Mouse (Mus musculus): ENCODE data around the gene Dtd1.

The Dtd1 gene

GRCm38 (mm10) chr2:144640101-144640500, 40.4 kb downstream of the Dtd1 start:
- no peak for DNase-seq (ENCODE audit: low read depth, low spot score)

- no peak for DNase-seq (ENCODE audit: low read depth, low spot score)
Observed at GRCm38 (mm10) chr2:144641991-144642390, 42.3 kb downstream of the Dtd1 start.

- no peak for DNase-seq (ENCODE audit: low read depth, low spot score)
Observed at GRCm38 (mm10) chr2:144646360-144646759, 46.7 kb downstream of the Dtd1 start.

- no peak for DNase-seq (ENCODE audit: low read depth, low spot score)
Observed at GRCm38 (mm10) chr2:144647151-144647550, 47.5 kb downstream of the Dtd1 start.

GRCm38 (mm10) chr2:144649960-144650359, 50.3 kb downstream of the Dtd1 start:
- DNase-seq (ENCODE audit: low read depth, low spot score), result no peak

- no peak for DNase-seq (ENCODE audit: low read depth, low spot score)
Observed at GRCm38 (mm10) chr2:144652841-144653240, 53.1 kb downstream of the Dtd1 start.

- DNase-seq (ENCODE audit: low read depth, low spot score), result no peak
Observed at GRCm38 (mm10) chr2:144655307-144655706, 55.6 kb downstream of the Dtd1 start.

GRCm38 (mm10) chr2:144668507-144668906, 68.8 kb downstream of the Dtd1 start:
- no peak for DNase-seq (ENCODE audit: low read depth, low spot score)

GRCm38 (mm10) chr2:144670289-144670930, 70.7 kb downstream of the Dtd1 start:
- peak; percentile 25 for DNase-seq (ENCODE audit: low read depth, low spot score)

GRCm38 (mm10) chr2:144672397-144672796, 72.7 kb downstream of the Dtd1 start:
- peak; percentile 73 for DNase-seq (ENCODE audit: low read depth, low spot score)

GRCm38 (mm10) chr2:144676546-144677228, 77.0 kb downstream of the Dtd1 start:
- DNase-seq (ENCODE audit: low read depth, low spot score), result no peak

GRCm38 (mm10) chr2:144677229-144677571, 77.5 kb downstream of the Dtd1 start:
- DNase-seq (ENCODE audit: low read depth, low spot score), result no peak

- DNase-seq (ENCODE audit: low read depth, low spot score), result no peak
Observed at GRCm38 (mm10) chr2:144678779-144679178, 79.1 kb downstream of the Dtd1 start.

GRCm38 (mm10) chr2:144679394-144679793, 79.7 kb downstream of the Dtd1 start:
- no peak for DNase-seq (ENCODE audit: low read depth, low spot score)

- DNase-seq (ENCODE audit: low read depth, low spot score), result no peak
Observed at GRCm38 (mm10) chr2:144692219-144692732, 92.6 kb downstream of the Dtd1 start.

- DNase-seq (ENCODE audit: low read depth, low spot score), result no peak
Observed at GRCm38 (mm10) chr2:144692777-144693176, 93.1 kb downstream of the Dtd1 start.

GRCm38 (mm10) chr2:144694923-144695322, 95.2 kb downstream of the Dtd1 start:
- DNase-seq (ENCODE audit: low read depth, low spot score), result no peak

- DNase-seq (ENCODE audit: low read depth, low spot score), result no peak
Observed at GRCm38 (mm10) chr2:144698046-144698445, 98.3 kb downstream of the Dtd1 start.

- DNase-seq (ENCODE audit: low read depth, low spot score), result no peak
Observed at GRCm38 (mm10) chr2:144700608-144701007, 100.9 kb downstream of the Dtd1 start.

GRCm38 (mm10) chr2:144701415-144702149, 101.9 kb downstream of the Dtd1 start:
- DNase-seq (ENCODE audit: low read depth, low spot score), result peak; percentile 35

- peak; percentile 25 for DNase-seq (ENCODE audit: low read depth, low spot score)
Observed at GRCm38 (mm10) chr2:144709285-144709684, 109.6 kb downstream of the Dtd1 start.

- DNase-seq (ENCODE audit: low read depth, low spot score), result no peak
Observed at GRCm38 (mm10) chr2:144709704-144710103, 110.0 kb downstream of the Dtd1 start.

All from 3T3-L1 (cell line).